Mouse (Mus musculus) midbrain, embryonic 10.5 days (tissue): ENCODE results near the gene Gm21964. TPM values are rescaled to one million over a fixed set of nuclear protein-coding genes. Genes with fewer than 3 reads are reported as not detected.

Experiments used
- DNase-seq: peaks from one replicate; pipeline ENCODE4 v3.0.0-alpha.2; 2017; ENCODE audit warnings: low spot score
- H3K27ac ChIP-seq: fragments of 300-500 bp; sonication (generic); replicated peaks from 2 replicates; pipeline ENCODE4 v1.5.1; 2016; ENCODE audit warnings: mild to moderate bottlenecking
- H3K27me3 ChIP-seq: fragments of 300-500 bp; sonication (generic); 2 replicates; pipeline ENCODE4 v1.6.1; 2016; ENCODE audit warnings: low read depth, mild to moderate bottlenecking; ENCODE audit not compliant: poor library complexity, severe bottlenecking
- H3K36me3 ChIP-seq: fragments of 300-500 bp; sonication (generic); 2 replicates; pipeline ENCODE4 v1.6.1; 2016; ENCODE audit warnings: mild to moderate bottlenecking, moderate library complexity
- H3K4me1 ChIP-seq: fragments of 300-500 bp; sonication (generic); 2 replicates; pipeline ENCODE4 v1.6.1; 2016
- H3K4me3 ChIP-seq: fragments of 300-500 bp; sonication (generic); 2 replicates; pipeline ENCODE4 v1.5.1; 2016; ENCODE audit warnings: mild to moderate bottlenecking, moderate library complexity
- H3K9me3 ChIP-seq: fragments of 300-500 bp; sonication (generic); replicated peaks from 2 replicates; pipeline ENCODE4 v1.6.1; 2016; ENCODE audit warnings: mild to moderate bottlenecking
- WGBS: fragments of 180-500 bp; shearing (Covaris S2); methylation state at CpG from one replicate; pipeline ENCODE4 v1.1.7; 2016; 5-methylcytosine and 5-hydroxymethylcytosine counted together
- polyA plus RNA-seq: library from polyadenylated mRNA; unstranded; fragments of >200 nt; fragmentation: Nextera tagmentation; extraction: Ambion mirVana; gene quantifications from 2 replicates; pipeline ENCODE4 v1.2.1, GENCODE M21; 2016

Gene Gm21964
- polyA plus RNA-seq, 1 experiment from 2014 or later, result not detected

GRCm38 (mm10) chr8:110101676-110102075, 669 bp downstream of the Gm21964 start:
- Histone ChIP-seq H3K9me3 (no peaks in the 10 kb centered on the region), H3K4me1 (no peaks in the 10 kb centered on the region), H3K27me3 (no peaks in the 10 kb centered on the region), H3K27ac (no peak overlapping the region), H3K4me3 (no peak overlapping the region), H3K36me3 (no peaks in the 10 kb centered on the region)
- WGBS, result 86% methylated on average over 15 of the region's 15 CpGs
- DNase-seq, result no peak

GRCm38 (mm10) chr8:110102653-110103052, 1.6 kb downstream of the Gm21964 start, which contains the start of gene Gm17720:
Gene Gm17720, minus strand, starts transcription at chr8:110102753.
- H3K36me3 ChIP-seq, result no peaks in the 10 kb centered on the region
- WGBS, result 86% methylated on average over 3 of the region's 3 CpGs
- no peak within 1 kb of the TSS for H3K27ac ChIP-seq
- no peaks in the 10 kb centered on the region for H3K4me1 ChIP-seq
- H3K4me3 ChIP-seq, result no peak within 1 kb of the TSS
- no peak for DNase-seq
- no peaks in the 10 kb centered on the region for H3K27me3 ChIP-seq
- no peaks in the 10 kb centered on the region for H3K9me3 ChIP-seq

GRCm38 (mm10) chr8:110119715-110120114, 18.7 kb downstream of the Gm21964 start:
- H3K27me3 ChIP-seq, result no peaks in the 10 kb centered on the region
- no peak overlapping the region for H3K4me3 ChIP-seq
- WGBS, result 47% methylated on average over 6 of the region's 6 CpGs
- DNase-seq, result peak; percentile 32
- H3K4me1 ChIP-seq, result no peaks in the 10 kb centered on the region
- H3K9me3 ChIP-seq, result no peaks in the 10 kb centered on the region
- no peak overlapping the region for H3K27ac ChIP-seq
- H3K36me3 ChIP-seq, result no peaks in the 10 kb centered on the region

- Histone ChIP-seq H3K9me3 (0 out of 2 replicates have a peak, but pooled peaks cover 2% of the 10 kb centered on the region), H3K27ac (no peak overlapping the region), H3K27me3 (no peaks in the 10 kb centered on the region), H3K4me3 (no peak overlapping the region), H3K36me3 (no peaks in the 10 kb centered on the region), H3K4me1 (no peaks in the 10 kb centered on the region)
- WGBS, result 24% methylated on average over 13 of the region's 13 CpGs
- DNase-seq, result peak; percentile 84
Observed at GRCm38 (mm10) chr8:110130537-110130936, 29.5 kb downstream of the Gm21964 start.

- 92% methylated on average over 8 of the region's 8 CpGs for WGBS
- no peaks in the 10 kb centered on the region for H3K36me3 ChIP-seq
- no peak overlapping the region for H3K27ac ChIP-seq
- no peaks in the 10 kb centered on the region for H3K9me3 ChIP-seq
- H3K4me3 ChIP-seq, result no peak overlapping the region
- DNase-seq, result no peak
- no peaks in the 10 kb centered on the region for H3K4me1 ChIP-seq
- H3K27me3 ChIP-seq, result no peaks in the 10 kb centered on the region
Observed at GRCm38 (mm10) chr8:110134236-110134635, 33.2 kb downstream of the Gm21964 start.

- Histone ChIP-seq H3K4me3 (no peak overlapping the region), H3K9me3 (no peaks in the 10 kb centered on the region), H3K27ac (no peak overlapping the region), H3K27me3 (no peaks in the 10 kb centered on the region), H3K36me3 (no peaks in the 10 kb centered on the region), H3K4me1 (no peaks in the 10 kb centered on the region)
- WGBS, result 77% methylated on average over 7 of the region's 7 CpGs
- DNase-seq, result no peak
Observed at GRCm38 (mm10) chr8:110135515-110135914, 34.5 kb downstream of the Gm21964 start.

- Histone ChIP-seq H3K4me1 (no peaks in the 10 kb centered on the region), H3K27ac (no peak overlapping the region)
- 80% methylated on average over 3 of the region's 3 CpGs for WGBS
Observed at GRCm38 (mm10) chr8:110140156-110140555, 39.1 kb downstream of the Gm21964 start.

GRCm38 (mm10) chr8:110140770-110141169, 39.8 kb downstream of the Gm21964 start:
- no peaks in the 10 kb centered on the region for H3K27me3 ChIP-seq
- no peaks in the 10 kb centered on the region for H3K4me1 ChIP-seq
- no peaks in the 10 kb centered on the region for H3K36me3 ChIP-seq
- no peak overlapping the region for H3K27ac ChIP-seq
- no peak overlapping the region for H3K4me3 ChIP-seq
- no peaks in the 10 kb centered on the region for H3K9me3 ChIP-seq
- no peak for DNase-seq
- WGBS, result 84% methylated on average over 4 of the region's 4 CpGs

More at GRCm38 (mm10) chr8:110140156-110140555, 39.1 kb downstream of the Gm21964 start:
- H3K9me3 ChIP-seq, result no peaks in the 10 kb centered on the region
- H3K36me3 ChIP-seq, result no peaks in the 10 kb centered on the region
- H3K27me3 ChIP-seq, result no peaks in the 10 kb centered on the region
- H3K4me3 ChIP-seq, result no peak overlapping the region
- DNase-seq, result no peak

GRCm38 (mm10) chr8:110145538-110145937, 44.5 kb downstream of the Gm21964 start:
- no peaks in the 10 kb centered on the region for H3K27me3 ChIP-seq
- H3K4me3 ChIP-seq, result no peak overlapping the region
- H3K27ac ChIP-seq, result no peak overlapping the region
- H3K9me3 ChIP-seq, result no peaks in the 10 kb centered on the region
- no peaks in the 10 kb centered on the region for H3K4me1 ChIP-seq
- peak; percentile 57 for DNase-seq
- no peaks in the 10 kb centered on the region for H3K36me3 ChIP-seq
- 3% methylated on average over 4 of the region's 4 CpGs for WGBS

- no peaks in the 10 kb centered on the region for H3K9me3 ChIP-seq
- no peak overlapping the region for H3K27ac ChIP-seq
- WGBS, result 78% methylated on average over 6 of the region's 6 CpGs
- no peaks in the 10 kb centered on the region for H3K27me3 ChIP-seq
- no peak overlapping the region for H3K4me3 ChIP-seq
- no peaks in the 10 kb centered on the region for H3K36me3 ChIP-seq
- DNase-seq, result no peak
- H3K4me1 ChIP-seq, result no peaks in the 10 kb centered on the region
Observed at GRCm38 (mm10) chr8:110152951-110153350, 51.9 kb downstream of the Gm21964 start.

Other genes starting within 250 kb of the Gm21964 start
- gene Phlpp2, start 232.7 kb upstream of the Gm21964 start, polyA plus RNA-seq, result 2.4 and 2.9 TPM in 2 replicates
- gene Marveld3, start 139.0 kb upstream of the Gm21964 start, polyA plus RNA-seq, result 0.31 and 0.56 TPM in 2 replicates
- gene Tat, start 110.8 kb upstream of the Gm21964 start, polyA plus RNA-seq, result not detected in 2 replicates
- 0.06 TPM in 1 of 2 replicates, not detected in the other for gene Chst4, start 61.5 kb upstream of the Gm21964 start, polyA plus RNA-seq
- gene Zfp612, start 21.5 kb upstream of the Gm21964 start, polyA plus RNA-seq, result 9.7 and 11.2 TPM in 2 replicates
- gene Gm17720, start 1.5 kb downstream of the Gm21964 start, polyA plus RNA-seq, result not detected in 2 replicates
- 1.8 and 2.4 TPM in 2 replicates for gene Calb2, start 67.0 kb downstream of the Gm21964 start, polyA plus RNA-seq
- gene Cmtr2, start 114.5 kb downstream of the Gm21964 start, polyA plus RNA-seq, result 12.4 and 13.2 TPM in 2 replicates
- gene Hydin, start 165.8 kb downstream of the Gm21964 start, polyA plus RNA-seq, result 0.05 and 0.14 TPM in 2 replicates